Mouse (Mus musculus) mature B cell (primary cell): ENCODE measurements around the gene Gm6337.
"Not testable (repeated sequence)": the region's sequence is repeated elsewhere in the genome, so short reads cannot be mapped to it uniquely, and the experiment has no call there.

Experiments used
- in situ Hi-C: fragments of 300-500 bp; cut with MboI; formaldehyde crosslinking; loops from 2 replicates; pipeline ENCODE4 v1.14.3; 2019

The Gm6337 gene

DNA sequence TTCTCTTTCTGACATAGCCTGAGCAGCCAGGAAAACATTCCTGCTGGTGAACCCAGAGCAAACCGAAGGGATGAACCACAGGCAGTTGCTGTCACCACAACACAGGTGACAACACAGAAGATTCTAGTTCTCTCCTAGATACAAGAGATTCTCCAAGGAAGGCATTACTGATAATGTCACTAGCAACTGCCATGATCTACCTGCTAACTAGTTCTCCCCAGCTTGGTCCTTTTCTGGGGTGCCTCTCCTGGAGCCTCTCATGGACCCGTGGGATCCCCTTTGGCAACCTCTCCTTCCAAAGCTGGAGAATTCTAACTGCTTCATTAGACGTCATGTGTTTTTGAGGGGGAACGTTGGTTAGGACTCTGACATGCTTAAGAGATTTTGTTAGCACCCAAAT is at the start of gene Gm6337:
Gm6337 (minus strand) TSS at position 101 of the 400 bp plus-strand sequence.
- in situ Hi-C loops: not testable (repeated sequence)

DNA sequence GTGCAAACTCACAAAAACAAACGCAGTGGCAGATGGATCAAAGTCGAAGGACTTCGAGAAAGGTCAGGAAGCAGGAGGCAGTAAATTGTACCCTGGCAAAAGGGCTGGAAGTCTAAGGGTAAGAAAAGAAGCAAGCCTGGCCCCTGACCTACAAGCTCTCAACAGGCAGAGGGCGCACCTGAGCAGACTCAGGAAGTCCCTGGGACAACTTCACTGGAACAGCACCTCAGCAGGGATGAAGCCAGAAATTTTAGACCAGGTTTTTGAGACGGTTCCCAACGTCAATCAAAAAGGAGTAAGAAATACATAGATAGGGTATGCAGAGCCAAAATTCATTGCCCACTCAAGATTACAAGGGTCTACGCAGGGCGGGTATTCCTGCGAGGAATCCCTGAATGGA is 49.4 kb upstream of the Gm6337 start:
- in situ Hi-C loops: not testable (repeated sequence)

DNA sequence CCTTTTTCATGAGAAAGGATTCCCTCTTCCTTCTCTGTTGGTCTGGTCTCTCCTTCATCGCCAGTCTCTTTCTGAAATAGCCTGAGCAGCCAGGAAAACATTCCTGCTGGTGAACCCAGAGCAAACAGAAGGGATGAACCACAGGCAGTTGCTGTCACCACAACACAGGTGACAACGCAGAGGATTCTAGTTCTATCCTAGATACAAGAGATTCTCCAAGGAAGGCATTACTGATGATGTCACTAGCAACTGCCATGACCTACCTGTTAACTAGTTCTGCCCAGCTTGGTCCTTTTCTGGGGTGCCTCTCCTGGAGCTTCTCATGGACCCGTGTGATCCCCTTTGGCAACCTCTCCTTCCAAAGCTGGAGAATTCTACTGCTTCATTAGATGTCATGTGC is 35.8 kb upstream of the Gm6337 start, which contains the start of gene Gm8206:
Gm8206 (minus strand) TSS at position 101 of the 400 bp plus-strand sequence.
- in situ Hi-C loops: not testable (repeated sequence)
